Mouse (Mus musculus): ENCODE results near the gene Fam155a. TPM values are rescaled to one million over a fixed set of nuclear protein-coding genes. Genes with fewer than 3 reads are reported as not detected.

The Fam155a gene
- total RNA-seq, 1 experiment from 2014 or later = not detected

DNA sequence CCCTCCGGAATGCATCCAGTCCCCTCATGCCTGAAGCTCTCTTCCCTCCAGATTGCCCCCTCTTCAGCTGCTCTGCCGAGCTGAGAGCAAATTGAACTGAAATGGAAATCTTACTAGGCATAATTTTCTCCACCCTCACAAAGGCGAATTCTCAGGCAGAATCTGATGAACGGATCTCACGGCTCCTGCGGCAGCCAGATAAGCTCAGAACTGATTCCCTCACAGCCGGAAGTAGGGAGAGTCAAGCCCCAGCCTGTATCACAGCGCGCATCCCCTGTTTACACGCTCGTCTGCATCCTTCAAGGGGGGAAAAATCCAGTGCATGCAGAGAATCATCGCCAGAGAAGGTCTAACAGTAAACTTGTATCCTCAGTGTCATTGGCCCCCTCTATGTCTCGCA is 612.3 kb downstream of the Fam155a start:
- ATAC-seq (replicated peaks; ENCODE audit: insufficient number of reproducible peaks, low FRiP score, low TSS enrichment, poor library complexity, severe bottlenecking) = no peak

DNA sequence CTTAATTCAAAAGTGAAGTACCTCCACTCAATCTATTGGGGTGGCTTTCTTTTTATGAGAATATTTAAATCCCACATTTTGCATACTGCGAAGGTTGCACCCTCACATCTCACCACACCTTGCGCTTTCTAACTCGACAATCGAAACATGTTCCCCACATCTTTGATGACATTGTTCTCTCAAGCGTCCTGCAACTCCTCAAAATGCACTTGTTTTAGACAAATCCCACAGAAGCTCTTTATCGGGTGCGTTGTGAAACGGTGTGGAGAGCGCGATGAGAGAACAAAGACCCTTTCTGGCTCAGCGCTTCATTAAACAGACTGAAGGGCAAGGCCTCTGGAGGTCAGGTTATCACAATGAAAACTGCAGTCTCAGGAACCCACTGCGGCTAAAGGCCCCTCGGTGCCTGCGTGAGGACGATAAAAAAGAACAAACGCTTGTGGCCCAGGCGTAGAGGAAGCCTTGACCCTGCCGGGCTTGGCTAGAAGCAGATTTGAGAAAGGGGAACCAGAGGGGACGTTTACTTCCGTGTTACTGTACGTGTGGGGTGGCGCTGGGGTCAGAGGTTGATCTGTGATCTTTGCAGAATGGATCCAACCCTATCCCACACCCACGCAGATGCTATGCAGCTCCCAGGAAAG is 613.7 kb downstream of the Fam155a start:
- ATAC-seq (replicated peaks; ENCODE audit: insufficient number of reproducible peaks, low FRiP score, low TSS enrichment, poor library complexity, severe bottlenecking) = no peak

Other genes with a start within 250 kb of the Fam155a start
- gene Gm10217, start 93.1 kb upstream of the Fam155a start, total RNA-seq (2017) = not detected in 3 replicates
- gene Lig4, start 206.5 kb upstream of the Fam155a start, total RNA-seq (2017) = 0.85 to 2.3 TPM (median 1.2 TPM) in 3 replicates
- 25.0 to 26.3 TPM (median 25.6 TPM) in 3 replicates for gene Abhd13, start 206.5 kb upstream of the Fam155a start, total RNA-seq (2017)
- 6.1 to 13.5 TPM (median 13.0 TPM) in 3 replicates for gene Tnfsf13b, start 235.3 kb upstream of the Fam155a start, total RNA-seq (2017)

All from monocyte, adult 5-6 weeks (primary cell).